Mouse (Mus musculus) testis, adult 2 months (tissue): ENCODE measurements around the gene Gjb6. TPM values are rescaled to one million over a fixed set of nuclear protein-coding genes. Genes with fewer than 3 reads are reported as not detected.

Source experiments
- H3K27ac ChIP-seq: fragments of 200-500 bp; 2 replicates; pipeline ENCODE4 v1.5.1; 2012; ENCODE audit warnings: low read depth, low read length; ENCODE audit not compliant: control insufficient read depth, insufficient read depth
- H3K27me3 ChIP-seq: fragments of 200-500 bp; 2 replicates; pipeline ENCODE4 v1.6.1; 2012; ENCODE audit warnings: mild to moderate bottlenecking, low read length, moderate library complexity; ENCODE audit not compliant: control insufficient read depth, insufficient read depth
- H3K36me3 ChIP-seq: fragments of 200-500 bp; 2 replicates; pipeline ENCODE4 v1.6.1; 2012; ENCODE audit warnings: mild to moderate bottlenecking, low read length; ENCODE audit not compliant: control insufficient read depth, insufficient read depth
- H3K4me1 ChIP-seq: fragments of 200-500 bp; 2 replicates; pipeline ENCODE4 v1.6.1; 2012; ENCODE audit warnings: low read length; ENCODE audit not compliant: control insufficient read depth, insufficient read depth
- H3K4me3 ChIP-seq: fragments of 200-500 bp; 2 replicates; pipeline ENCODE4 v1.5.1; 2012; ENCODE audit warnings: low read depth, mild to moderate bottlenecking, low read length, moderate library complexity, mixed read lengths; ENCODE audit not compliant: control insufficient read depth
- CTCF ChIP-seq: fragments of 200-500 bp; IDR thresholded peaks from 2 replicates; pipeline ENCODE4 v1.5.1; 2012; ENCODE audit warnings: low read depth, mild to moderate bottlenecking, inconsistent platforms, low read length, moderate library complexity; ENCODE audit not compliant: control insufficient read depth, insufficient read depth, insufficient replicate concordance
- POLR2A ChIP-seq: fragments of 200-500 bp; IDR thresholded peaks from 2 replicates; pipeline ENCODE4 v1.6.1; 2012; ENCODE audit warnings: low read depth, mild to moderate bottlenecking, inconsistent platforms, low read length, moderate library complexity; ENCODE audit not compliant: control insufficient read depth
- polyA plus RNA-seq: library from polyadenylated mRNA; depleted of rRNA; stranded (reverse); fragments of >200 nt; gene quantifications from 2 replicates; pipeline ENCODE4 v1.2.3, GENCODE M21; 2012; rRNA removed

Gjb6 gene
- polyA plus RNA-seq, 1 experiment = not detected

- TF ChIP-seq POLR2A (no peak), CTCF (no peak)
- H3K4me3 ChIP-seq = no peak overlapping the region
- H3K36me3 ChIP-seq = no peaks in the 10 kb centered on the region
- no peaks in the 10 kb centered on the region for H3K27me3 ChIP-seq
- peaks cover 5% of the 10 kb centered on the region; the same call in 1 of the 2 replicates for H3K4me1 ChIP-seq
- no peak overlapping the region for H3K27ac ChIP-seq
Measured at GRCm38 (mm10) chr14:57089107-57089506, 44.3 kb downstream of the Gjb6 start.

GRCm38 (mm10) chr14:57084180-57084668 lies 49.2 kb downstream of the Gjb6 start:
- Histone ChIP-seq H3K27ac (no peak overlapping the region), H3K4me1 (peaks cover 7% of the 10 kb centered on the region; the same call in 1 of the 2 replicates), H3K36me3 (no peaks in the 10 kb centered on the region), H3K4me3 (no peak overlapping the region), H3K27me3 (no peaks in the 10 kb centered on the region)
- TF ChIP-seq CTCF = no peak
- no peak for TF ChIP-seq POLR2A

- H3K4me1 ChIP-seq = peaks cover 5% of the 10 kb centered on the region; the same call in 1 of the 2 replicates
- no peak overlapping the region for H3K4me3 ChIP-seq
- H3K27ac ChIP-seq = no peak overlapping the region
- TF ChIP-seq POLR2A = no peak
- TF ChIP-seq CTCF = no peak
- H3K27me3 ChIP-seq = no peaks in the 10 kb centered on the region
- no peaks in the 10 kb centered on the region for H3K36me3 ChIP-seq
Measured at GRCm38 (mm10) chr14:57082863-57083262, 50.5 kb downstream of the Gjb6 start.

GRCm38 (mm10) chr14:57075537-57075936 lies 57.9 kb downstream of the Gjb6 start:
- H3K36me3 ChIP-seq = no peaks in the 10 kb centered on the region
- H3K4me3 ChIP-seq = no peak overlapping the region
- H3K4me1 ChIP-seq = no peaks in the 10 kb centered on the region
- TF ChIP-seq CTCF (no peak), POLR2A (no peak)
- H3K27me3 ChIP-seq = no peaks in the 10 kb centered on the region
- H3K27ac ChIP-seq = no peak overlapping the region

Other genes with a start within 250 kb of the Gjb6 start
- gene Zmym2, start 247.0 kb downstream of the Gjb6 start, polyA plus RNA-seq = 19.7 and 21.1 TPM in 2 replicates
- gene Gja3, start 75.5 kb downstream of the Gjb6 start, polyA plus RNA-seq = 0.17 and 0.23 TPM in 2 replicates
- gene Gjb2, start 28.9 kb downstream of the Gjb6 start, polyA plus RNA-seq = 0.08 and 0.17 TPM in 2 replicates
- not detected in 2 replicates for gene Gm4491, start 17.7 kb downstream of the Gjb6 start, polyA plus RNA-seq